Mouse (Mus musculus): ENCODE measurements at regions not wholly inside any gene's neighbourhood (a gene's known extent, or its start where the extent isn't known, plus 50 kb on each side); places are given as distances from the start of the nearest gene placed in this dataset.
"Not testable (repeated sequence)": the region's sequence is repeated elsewhere in the genome, so short reads cannot be mapped to it uniquely, and the experiment has no call there.

GRCm38 (mm10) chr7:69167456-69167855 lies 418.4 kb upstream of the Arrdc4 start:
- ATAC-seq (ENCODE audit: poor library complexity, severe bottlenecking), result no peak

- no peak for ATAC-seq (ENCODE audit: poor library complexity, severe bottlenecking)
Observed at GRCm38 (mm10) chr7:69161916-69162315, 412.9 kb upstream of the Arrdc4 start.

GRCm38 (mm10) chr7:69142351-69142750 lies 393.3 kb upstream of the Arrdc4 start:
- no peak for ATAC-seq (ENCODE audit: poor library complexity, severe bottlenecking)

GRCm38 (mm10) chr7:69133441-69133840 lies 384.4 kb upstream of the Arrdc4 start:
- no peak for ATAC-seq (ENCODE audit: poor library complexity, severe bottlenecking)

- not testable (repeated sequence) for ATAC-seq (ENCODE audit: poor library complexity, severe bottlenecking)
Observed at GRCm38 (mm10) chr7:69101770-69102169, 352.7 kb upstream of the Arrdc4 start.

GRCm38 (mm10) chr7:69097587-69098095 lies 348.6 kb upstream of the Arrdc4 start:
- no peak for ATAC-seq (ENCODE audit: poor library complexity, severe bottlenecking)

GRCm38 (mm10) chr7:69074780-69075179 lies 325.7 kb upstream of the Arrdc4 start:
- no peak for ATAC-seq (ENCODE audit: poor library complexity, severe bottlenecking)

- ATAC-seq (ENCODE audit: poor library complexity, severe bottlenecking), result no peak
Observed at GRCm38 (mm10) chr7:69062994-69063393, 314.0 kb upstream of the Arrdc4 start.

GRCm38 (mm10) chr7:69062506-69062905 lies 313.5 kb upstream of the Arrdc4 start:
- ATAC-seq (ENCODE audit: poor library complexity, severe bottlenecking), result no peak

- no peak for ATAC-seq (ENCODE audit: poor library complexity, severe bottlenecking)
Observed at GRCm38 (mm10) chr7:69062094-69062493, 313.1 kb upstream of the Arrdc4 start.

GRCm38 (mm10) chr7:69061242-69061641 lies 312.2 kb upstream of the Arrdc4 start:
- ATAC-seq (ENCODE audit: poor library complexity, severe bottlenecking), result no peak

GRCm38 (mm10) chr7:69016575-69016974 lies 267.5 kb upstream of the Arrdc4 start:
- ATAC-seq (ENCODE audit: poor library complexity, severe bottlenecking), result no peak

GRCm38 (mm10) chr7:69015047-69015446 lies 266.0 kb upstream of the Arrdc4 start:
- ATAC-seq (ENCODE audit: poor library complexity, severe bottlenecking), result no peak

GRCm38 (mm10) chr7:69007237-69007636 lies 258.2 kb upstream of the Arrdc4 start:
- no peak for ATAC-seq (ENCODE audit: poor library complexity, severe bottlenecking)

GRCm38 (mm10) chr7:68988061-68988460 lies 239.0 kb upstream of the Arrdc4 start:
- ATAC-seq (ENCODE audit: poor library complexity, severe bottlenecking), result no peak

- ATAC-seq (ENCODE audit: poor library complexity, severe bottlenecking), result no peak
Observed at GRCm38 (mm10) chr7:68983937-68984336, 234.9 kb upstream of the Arrdc4 start.

- no peak for ATAC-seq (ENCODE audit: poor library complexity, severe bottlenecking)
Observed at GRCm38 (mm10) chr7:68982914-68983502, 234.0 kb upstream of the Arrdc4 start.

- no peak for ATAC-seq (ENCODE audit: poor library complexity, severe bottlenecking)
Observed at GRCm38 (mm10) chr7:68978576-68978975, 229.5 kb upstream of the Arrdc4 start.

GRCm38 (mm10) chr7:68976813-68977752 lies 228.0 kb upstream of the Arrdc4 start:
- no peak for ATAC-seq (ENCODE audit: poor library complexity, severe bottlenecking)

- ATAC-seq (ENCODE audit: poor library complexity, severe bottlenecking), result no peak
Observed at GRCm38 (mm10) chr7:68975956-68976355, 226.9 kb upstream of the Arrdc4 start.

- no peak for ATAC-seq (ENCODE audit: poor library complexity, severe bottlenecking)
Observed at GRCm38 (mm10) chr7:68975580-68975894, 226.5 kb upstream of the Arrdc4 start.

Measured in megakaryocyte, adult 5-6 weeks (primary cell).